Mouse (Mus musculus): Measurements from ENCODE around the gene Esrrg.

DNA sequence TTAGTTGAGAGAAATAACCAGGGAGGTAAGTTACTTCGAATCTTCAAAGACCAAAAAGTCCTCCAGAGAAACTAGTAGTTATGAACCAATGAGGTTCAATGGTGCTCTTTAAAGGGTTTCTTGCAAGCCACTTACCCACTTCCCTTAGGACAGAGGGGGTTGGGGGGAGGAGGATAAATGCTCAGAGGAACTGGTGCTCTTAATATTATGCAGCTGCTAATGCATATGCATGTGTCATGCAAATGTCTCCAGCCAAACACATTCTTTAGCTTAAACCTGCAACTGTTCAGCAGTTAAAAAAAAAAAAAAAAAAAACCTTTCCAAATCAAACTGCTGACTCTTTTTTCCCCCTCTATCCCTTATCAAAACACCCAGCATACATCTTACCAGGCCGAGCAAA, 5.6 kb upstream of the Esrrg start:
- no peak for TF ChIP-seq CTCF (conservative IDR thresholded peaks at IDR 0.05; ENCODE audit: low read length)
- TF ChIP-seq POU5F1 (IDR thresholded peaks at IDR 0.05; ENCODE audit: borderline replicate concordance, low read length), result peak; percentile 64; the same call in 1 of the 2 replicates

Data from E14TG2a.4 (cell line).